10 mouse cellular contexts compared by ENCODE assay signal in the genomic region with DNA sequence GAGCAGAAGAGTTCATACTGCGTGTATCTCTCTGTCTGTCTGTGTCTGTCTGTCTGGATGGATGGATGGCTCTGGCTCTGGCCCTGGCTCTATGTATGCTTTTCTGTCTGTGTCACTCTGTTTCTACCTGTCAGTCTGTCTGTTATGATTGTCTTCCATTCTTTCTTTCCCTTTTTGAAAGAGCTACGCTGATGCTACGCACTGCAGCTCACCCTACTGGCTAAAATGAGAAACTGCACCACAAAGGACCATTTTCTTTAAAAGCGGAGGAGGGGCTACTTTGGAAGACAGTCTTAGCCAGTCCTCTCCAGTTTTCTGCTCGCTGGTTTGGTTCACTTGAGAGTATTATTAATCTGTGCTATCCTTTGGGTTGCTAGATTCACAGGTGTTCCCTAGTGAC.
DNase-seq lines count a peak whose midpoint lies in the region; ATAC-seq lines count a peak whose summit lies in the region.
"Had no signal": no experiment of that assay in that cellular context is flagged by ENCODE, and none has a peak within 500 bp of the region (broad histone marks: within the 10 kb centered on the region; RNA-seq: fewer than 3 reads in every experiment).

No protein-coding gene starts in this region.

- DNase-seq in heart, adult 8-10 months (ENCODE audit: low spot score): peak; percentile 14
- peak; percentile 68 for DNase-seq in CD4-positive helper T cell, adult 2 months (ENCODE audit: low read depth, low spot score)
- peak; percentile 66 for DNase-seq in R1 (ENCODE audit: low read depth, low spot score)
- peak; percentile 6 to 17 for DNase-seq in heart, postnatal 36 days
- DNase-seq in layer of hippocampus, postnatal 14 days (ENCODE audit: low spot score in 2 of 2): peak; percentile 29 to 45
- peak; percentile 27 for DNase-seq in retina, postnatal 7 days (ENCODE audit: low read depth, low spot score)

- WGBS in heart, embryonic 12.5 days: 18% methylated on average over 5 of the region's 5 CpGs
- WGBS in forebrain, embryonic 13.5 days: 25% methylated on average over 5 of the region's 5 CpGs

- H3K36me3 ChIP-seq in heart, embryonic 12.5 days: no peaks in the 10 kb centered on the region
- no peaks in the 10 kb centered on the region for H3K36me3 ChIP-seq in forebrain, embryonic 13.5 days (ENCODE audit: poor library complexity, severe bottlenecking)
- H3K36me3 ChIP-seq: embryonic facial prominence, embryonic 12.5 days; limb, embryonic 13.5 days had no signal

- no peaks in the 10 kb centered on the region for H3K9me3 ChIP-seq in heart, embryonic 12.5 days (replicated peaks)
- no peaks in the 10 kb centered on the region for H3K9me3 ChIP-seq in forebrain, embryonic 13.5 days (replicated peaks)
- H3K9me3 ChIP-seq: embryonic facial prominence, embryonic 12.5 days; limb, embryonic 13.5 days had no signal

- no peak overlapping the region for H3K9ac ChIP-seq in heart, embryonic 12.5 days
- H3K9ac ChIP-seq in forebrain, embryonic 13.5 days: no peak overlapping the region
- H3K9ac ChIP-seq: embryonic facial prominence, embryonic 12.5 days; limb, embryonic 13.5 days had no signal

- intact Hi-C loops in heart, postnatal 36 days (cut with DNase I): loop anchor here (1.0 to 5.0 kb wide), 3 partner anchors 99 to 258 kb away; partner anchors contain the start of gene Hoxb5

- H3K27ac ChIP-seq in heart, embryonic 12.5 days (ENCODE audit: poor library complexity, severe bottlenecking): no peak overlapping the region
- no peak overlapping the region for H3K27ac ChIP-seq in forebrain, embryonic 13.5 days
- H3K27ac ChIP-seq: embryonic facial prominence, embryonic 12.5 days; limb, embryonic 13.5 days had no signal

- peaks cover 70% of the 10 kb centered on the region for H3K27me3 ChIP-seq in heart, embryonic 12.5 days (replicated peaks)
- peaks cover 16% of the 10 kb centered on the region; the same call in 1 of the 2 replicates for H3K27me3 ChIP-seq in forebrain, embryonic 13.5 days

- H3K4me2 ChIP-seq in heart, embryonic 12.5 days: no peak overlapping the region
- H3K4me2 ChIP-seq in forebrain, embryonic 13.5 days: no peak overlapping the region
- H3K4me2 ChIP-seq: embryonic facial prominence, embryonic 12.5 days; limb, embryonic 13.5 days had no signal

- H3K4me1 ChIP-seq in heart, embryonic 12.5 days (replicated peaks): no peaks in the 10 kb centered on the region
- no peaks in the 10 kb centered on the region for H3K4me1 ChIP-seq in forebrain, embryonic 13.5 days
- H3K4me1 ChIP-seq: embryonic facial prominence, embryonic 12.5 days; limb, embryonic 13.5 days had no signal

- H3K4me3 ChIP-seq in heart, embryonic 12.5 days: no peak overlapping the region
- no peak overlapping the region for H3K4me3 ChIP-seq in forebrain, embryonic 13.5 days
- H3K4me3 ChIP-seq: embryonic facial prominence, embryonic 12.5 days; limb, embryonic 13.5 days had no signal

- no peak for ATAC-seq in heart, embryonic 12.5 days (ENCODE audit: insufficient number of reproducible peaks, low FRiP score)
- ATAC-seq in forebrain, embryonic 13.5 days: no peak

Comparison
In these comparisons a context has a peak if more than half of its experiments do, and no peak if none do; other contexts are left out.
1. DNase-seq: peak in every context shown above with its lines; median percentile 68 in CD4-positive helper T cell, adult 2 months; 66 in R1; 37 in layer of hippocampus, postnatal 14 days; 27 in retina, postnatal 7 days; 14 in heart, adult 8-10 months; 12 in heart, postnatal 36 days.